Mouse (Mus musculus): ENCODE results near the gene C030005K15Rik. TPM values are rescaled to one million over a fixed set of nuclear protein-coding genes. Genes with fewer than 3 reads are reported as not detected.

Gene C030005K15Rik
- polyA plus RNA-seq, 1 experiment from 2014 or later: not detected

DNA sequence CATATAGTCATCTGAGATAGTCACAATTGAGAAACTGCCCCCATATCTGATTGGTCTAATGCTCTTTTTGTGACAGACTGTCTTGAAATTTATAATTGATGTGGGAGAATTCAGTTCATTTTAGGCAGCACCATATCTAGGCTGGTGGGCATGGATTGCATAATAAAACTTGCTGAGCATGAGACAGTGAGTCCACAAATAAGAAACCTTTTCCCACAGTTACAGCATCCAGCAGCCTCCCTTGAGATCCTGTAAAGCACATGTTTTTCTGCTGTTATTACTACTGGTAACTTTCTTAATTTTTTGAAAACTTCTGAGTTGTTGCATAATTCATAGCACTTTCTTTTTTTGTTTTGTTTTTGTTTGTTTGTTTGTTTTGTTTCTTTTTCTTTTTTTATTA lies 43.6 kb downstream of the C030005K15Rik start:
- DNase-seq (no peak), ATAC-seq (ENCODE audit: low FRiP score, low TSS enrichment) (no peak)
- H3K36me3 ChIP-seq (ENCODE audit: control insufficient read depth, insufficient read depth, low read length): no peaks in the 10 kb centered on the region
- no peak overlapping the region for H3K9ac ChIP-seq (replicated peaks; ENCODE audit: low read length)
- H3K4me1 ChIP-seq (ENCODE audit: control insufficient read depth, insufficient read depth, low read length): no peaks in the 10 kb centered on the region
- H3K27ac ChIP-seq (replicated peaks; ENCODE audit: low read depth, low read length): no peak overlapping the region
- no peak overlapping the region for H3K4me3 ChIP-seq (replicated peaks; ENCODE audit: low read depth, low read length)
- H3K9me3 ChIP-seq (ENCODE audit: control insufficient read depth, low read length): no peaks in the 10 kb centered on the region
- no peaks in the 10 kb centered on the region for H3K27me3 ChIP-seq (ENCODE audit: control insufficient read depth, insufficient read depth, low read length)
- no peak overlapping the region for H3K4me2 ChIP-seq (ENCODE audit: low read length)

Other genes starting within 250 kb of the C030005K15Rik start
- gene Dcn, start 247.1 kb downstream of the C030005K15Rik start, polyA plus RNA-seq (2014; fragmentation: Nextera tagmentation; extraction: Ambion mirVana): 1.4 and 75.1 TPM in 2 replicates
- gene Lum, start 161.6 kb downstream of the C030005K15Rik start, polyA plus RNA-seq (2014; fragmentation: Nextera tagmentation; extraction: Ambion mirVana): 0.08 and 28.8 TPM in 2 replicates
- gene Kera, start 119.9 kb downstream of the C030005K15Rik start, polyA plus RNA-seq (2014; fragmentation: Nextera tagmentation; extraction: Ambion mirVana): 0.09 TPM in 1 of 2 replicates, not detected in the other
- 0.16 TPM in 1 of 2 replicates, not detected in the other for gene Epyc, start 82.7 kb downstream of the C030005K15Rik start, polyA plus RNA-seq (2014; fragmentation: Nextera tagmentation; extraction: Ambion mirVana)
- not detected in 2 replicates for gene Ccer1, start 33.7 kb downstream of the C030005K15Rik start, polyA plus RNA-seq (2014; fragmentation: Nextera tagmentation; extraction: Ambion mirVana)